Mouse (Mus musculus) kidney, postnatal 14 days (tissue): Measurements from ENCODE around the gene Cdh4.

Source experiments
- DNase-seq: peaks from one replicate; pipeline ENCODE4 v3.0.0; 2022; ENCODE audit warnings: mixed read lengths

The Cdh4 gene

DNA sequence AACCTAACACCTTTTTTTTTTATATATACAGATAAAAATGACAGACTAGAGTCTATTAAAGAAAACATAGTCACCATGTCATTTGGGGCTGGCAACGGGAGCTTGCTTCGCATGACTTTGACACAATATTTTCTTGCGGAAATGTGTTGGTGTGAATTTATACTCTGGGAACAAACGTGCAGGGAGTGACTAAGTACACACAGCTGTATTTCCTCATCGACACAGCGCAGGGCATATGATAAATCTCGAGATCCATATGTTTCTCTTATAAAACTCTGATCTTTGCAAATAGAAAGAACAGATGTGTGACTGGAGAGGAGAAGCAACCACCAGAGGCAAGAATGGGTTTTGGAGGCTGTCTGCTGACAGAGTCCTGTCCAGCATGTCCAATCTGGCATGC lies 304.3 kb downstream of the Cdh4 start:
- DNase-seq: no peak

DNA sequence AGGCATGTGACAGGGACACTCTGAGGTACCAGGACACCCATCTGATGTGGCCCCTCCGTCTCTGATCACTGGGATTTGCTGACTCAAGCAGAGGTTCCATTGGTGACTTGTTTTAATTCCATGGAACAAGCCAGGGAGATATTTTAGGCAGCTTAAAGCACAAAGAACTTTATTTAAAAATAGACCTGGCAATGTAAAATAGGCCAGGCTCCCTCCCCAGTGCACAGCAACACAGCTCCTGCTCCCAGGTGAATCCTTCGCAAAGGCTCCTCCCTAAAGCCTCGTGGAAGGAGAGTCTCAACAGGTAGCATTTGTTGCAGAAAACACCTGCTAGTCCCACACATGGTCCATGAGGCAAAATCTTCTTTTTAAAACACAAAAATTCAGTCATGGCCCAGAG lies 307.2 kb downstream of the Cdh4 start:
- no peak for DNase-seq

GRCm38 (mm10) chr2:179753811-179754210 lies 311.6 kb downstream of the Cdh4 start:
- DNase-seq: no peak

DNA sequence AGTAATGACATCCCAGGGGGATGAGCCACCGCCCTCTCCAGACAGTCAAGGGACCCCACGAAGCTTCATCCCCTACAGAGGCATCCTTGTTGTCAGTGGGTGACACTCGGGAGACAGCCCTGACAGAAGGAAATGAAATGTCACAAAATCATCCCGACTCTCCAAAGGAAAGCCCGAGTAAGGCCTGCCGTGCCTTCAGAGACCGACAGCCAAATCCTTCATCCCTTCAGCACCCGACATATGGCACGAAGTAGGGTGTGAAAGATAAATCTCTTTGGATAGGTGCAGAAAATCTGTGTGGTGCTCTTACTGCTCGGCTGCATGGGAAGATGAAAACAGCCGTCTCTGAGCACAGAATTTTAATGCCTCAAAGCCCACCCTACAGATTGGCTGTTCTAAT lies 312.5 kb downstream of the Cdh4 start:
- no peak for DNase-seq

- DNase-seq: no peak
These were observed 319.6 kb downstream of the Cdh4 start for GRCm38 (mm10) chr2:179761718-179762441.

GRCm38 (mm10) chr2:179762521-179763305 lies 320.5 kb downstream of the Cdh4 start:
- DNase-seq: no peak

DNA sequence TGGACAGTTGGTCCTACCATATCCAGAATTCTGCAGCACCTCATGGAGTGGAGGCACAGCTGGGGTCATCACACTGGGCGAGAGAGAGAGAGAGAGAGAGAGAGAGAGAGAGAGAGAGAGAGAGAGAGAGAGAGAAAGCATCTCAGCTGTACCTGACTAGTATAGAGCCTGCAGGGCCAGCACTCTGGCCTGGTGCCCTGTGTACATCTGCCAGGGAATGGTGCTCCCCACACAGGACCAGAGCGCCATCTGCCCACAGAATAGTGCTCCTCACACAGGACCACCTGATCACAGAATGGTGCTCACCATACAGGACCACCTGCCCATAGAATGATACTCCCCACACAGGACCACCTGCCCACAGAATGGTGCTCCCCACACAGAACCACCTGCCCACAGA lies 322.2 kb downstream of the Cdh4 start:
- no peak for DNase-seq

DNA sequence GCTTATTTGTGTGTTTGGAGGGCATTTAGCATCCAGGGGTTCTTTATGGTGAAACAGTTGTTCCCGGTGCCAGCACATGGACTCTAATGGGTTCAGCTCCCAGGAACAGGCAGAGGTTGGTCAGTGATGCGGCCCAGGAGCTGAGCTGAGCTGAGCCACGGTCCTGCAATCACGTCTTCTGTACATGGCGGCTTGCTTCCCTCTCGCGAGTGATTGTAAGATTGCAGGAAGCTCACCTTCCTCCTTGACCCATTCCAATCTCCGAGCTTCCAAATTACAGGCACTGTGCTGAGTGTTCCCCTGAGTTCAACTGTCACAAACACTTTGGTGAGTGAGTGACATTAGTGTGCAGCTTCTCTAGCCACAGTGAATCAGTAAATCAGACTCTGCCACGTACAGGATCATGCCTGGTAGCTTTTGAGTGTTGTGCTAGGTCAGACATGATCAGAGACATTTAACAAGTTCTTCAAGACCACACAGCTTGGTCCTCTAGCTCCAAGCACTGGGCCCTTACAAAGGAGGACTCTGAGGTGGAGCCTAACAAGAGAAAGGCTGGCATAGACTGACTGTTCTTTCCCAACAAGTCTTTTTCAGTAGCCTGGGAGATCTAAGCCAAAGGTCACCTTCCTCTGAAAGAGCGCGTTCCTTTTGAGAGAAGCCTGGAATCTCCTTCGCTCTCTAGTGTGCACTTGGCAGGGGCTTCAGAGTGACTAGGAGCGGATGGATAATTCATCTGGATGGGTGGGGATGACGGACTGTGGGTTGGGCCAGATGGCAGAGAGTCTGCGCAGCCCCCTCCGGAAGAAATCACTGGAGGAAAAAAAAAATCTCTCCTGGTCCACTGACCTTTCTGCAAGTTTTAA lies 324.7 kb downstream of the Cdh4 start:
- peak; percentile 38 for DNase-seq

GRCm38 (mm10) chr2:179767527-179767849 lies 325.3 kb downstream of the Cdh4 start:
- DNase-seq: no peak

- DNase-seq: peak; percentile 77
These were observed 326.9 kb downstream of the Cdh4 start for GRCm38 (mm10) chr2:179769137-179769536.

DNA sequence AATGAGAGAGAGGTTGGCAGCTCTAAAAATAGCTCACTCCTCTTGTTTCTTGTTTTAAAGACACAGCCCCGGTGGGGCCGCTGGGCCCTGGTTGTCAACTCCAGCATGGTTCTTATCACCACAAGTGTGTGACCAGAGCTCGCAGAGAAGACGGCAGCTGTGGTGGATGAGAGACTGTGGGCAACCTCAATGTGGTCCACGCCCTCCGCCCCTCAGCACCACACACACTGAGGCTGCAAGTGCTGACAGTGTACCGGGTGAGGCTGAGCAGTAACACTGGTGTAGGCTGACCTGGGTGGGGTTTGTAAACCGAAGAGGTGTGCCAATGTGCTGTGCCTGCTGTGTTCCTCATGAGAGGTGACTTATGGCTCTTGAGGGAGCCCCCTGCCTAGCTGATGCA lies 327.7 kb downstream of the Cdh4 start:
- DNase-seq: no peak

- peak; percentile 83 for DNase-seq
These were observed 332.3 kb downstream of the Cdh4 start for GRCm38 (mm10) chr2:179774440-179775110.

DNA sequence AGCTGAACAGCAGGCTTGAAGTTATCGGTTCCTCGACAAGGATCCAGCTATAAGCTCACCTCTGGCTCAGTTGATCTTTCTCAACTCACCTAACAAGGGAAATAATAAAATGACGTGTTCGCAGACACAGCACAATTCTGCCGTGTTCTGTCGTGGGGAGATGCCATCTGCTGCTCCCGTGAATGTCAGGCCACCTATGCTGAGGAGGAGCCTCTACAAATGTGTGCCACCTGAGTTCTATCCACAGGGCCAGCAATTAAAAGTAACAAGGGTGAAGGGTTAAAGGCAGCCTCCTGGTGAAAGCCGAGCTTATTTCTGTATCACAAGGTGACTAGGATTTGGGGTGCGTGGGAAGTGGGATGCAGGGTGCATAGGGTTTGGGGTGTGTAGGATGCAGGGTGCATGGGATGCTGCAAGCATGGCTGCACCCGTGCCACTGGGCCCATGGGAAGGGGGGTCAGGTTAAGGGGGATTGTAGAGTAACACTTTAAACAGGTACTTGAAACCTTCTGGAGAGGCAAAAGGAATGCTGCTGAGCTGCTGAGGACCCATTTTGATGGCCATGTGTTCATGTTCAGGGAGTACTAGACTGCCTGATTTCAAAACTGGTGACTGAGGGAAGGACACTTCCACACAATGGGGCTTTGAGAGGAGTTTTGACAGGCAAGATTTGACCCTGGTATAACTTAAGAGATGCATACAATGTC lies 333.9 kb downstream of the Cdh4 start:
- no peak for DNase-seq

- no peak for DNase-seq
These were observed 337.0 kb downstream of the Cdh4 start for GRCm38 (mm10) chr2:179779266-179779665.

GRCm38 (mm10) chr2:179780961-179781360 lies 338.7 kb downstream of the Cdh4 start:
- DNase-seq: no peak

GRCm38 (mm10) chr2:179787256-179787655 lies 345.0 kb downstream of the Cdh4 start:
- DNase-seq: no peak

- DNase-seq: no peak
These were observed 345.6 kb downstream of the Cdh4 start for GRCm38 (mm10) chr2:179787797-179788196.

DNA sequence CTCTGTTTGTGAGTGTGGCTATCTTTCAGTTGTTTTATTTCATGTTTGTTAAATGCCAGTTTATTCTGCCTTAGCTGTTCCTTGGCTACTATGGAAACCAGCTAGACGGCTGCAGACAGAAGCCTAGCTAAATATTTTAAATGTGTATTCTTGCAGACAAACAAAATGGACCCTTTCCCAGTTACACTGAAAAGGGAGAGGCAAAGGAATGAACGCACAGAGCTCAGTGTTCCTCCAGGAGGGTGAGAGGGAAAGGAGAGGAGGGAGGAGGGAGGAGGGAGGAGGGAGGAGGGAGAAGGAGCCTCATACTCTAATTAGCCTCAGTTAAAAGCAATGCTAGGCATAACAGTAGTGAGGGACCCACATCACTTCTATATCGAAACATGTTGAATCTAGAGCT lies 348.5 kb downstream of the Cdh4 start:
- DNase-seq: no peak

DNA sequence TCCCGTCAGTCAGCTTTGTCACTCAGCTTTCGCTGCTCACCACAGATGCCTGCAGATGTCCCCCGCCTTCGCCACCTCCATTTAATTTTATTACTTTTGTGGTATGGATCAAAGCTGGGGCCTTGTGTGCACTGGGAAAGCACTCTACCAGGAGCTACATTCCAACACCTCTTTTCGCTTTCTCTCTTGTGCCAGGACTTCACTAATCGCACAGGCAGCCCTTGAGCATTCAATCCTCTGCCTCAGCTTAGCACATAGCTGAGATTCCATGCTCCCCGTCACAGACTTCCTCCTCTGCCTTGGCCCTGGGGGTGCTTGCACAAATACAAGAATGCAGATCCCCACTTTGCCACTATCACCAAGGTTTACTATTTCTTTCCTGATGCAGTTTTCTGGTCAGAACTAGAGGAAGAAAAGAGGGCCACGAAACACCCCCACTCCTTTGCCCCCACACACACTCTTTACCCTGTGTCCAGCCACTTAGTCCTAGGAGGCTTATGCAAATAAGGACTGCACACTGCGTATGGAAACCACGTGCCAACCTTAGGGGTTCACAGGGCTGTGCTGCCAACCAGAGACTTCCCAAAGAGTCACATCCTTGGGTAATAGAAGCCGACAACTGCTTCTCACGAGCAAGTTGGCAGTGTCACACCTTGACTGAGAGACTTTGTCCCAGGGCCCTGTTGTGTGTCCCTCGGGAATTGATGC lies 350.3 kb downstream of the Cdh4 start:
- DNase-seq: no peak

- no peak for DNase-seq
These were observed 352.1 kb downstream of the Cdh4 start for GRCm38 (mm10) chr2:179794354-179794753.

DNA sequence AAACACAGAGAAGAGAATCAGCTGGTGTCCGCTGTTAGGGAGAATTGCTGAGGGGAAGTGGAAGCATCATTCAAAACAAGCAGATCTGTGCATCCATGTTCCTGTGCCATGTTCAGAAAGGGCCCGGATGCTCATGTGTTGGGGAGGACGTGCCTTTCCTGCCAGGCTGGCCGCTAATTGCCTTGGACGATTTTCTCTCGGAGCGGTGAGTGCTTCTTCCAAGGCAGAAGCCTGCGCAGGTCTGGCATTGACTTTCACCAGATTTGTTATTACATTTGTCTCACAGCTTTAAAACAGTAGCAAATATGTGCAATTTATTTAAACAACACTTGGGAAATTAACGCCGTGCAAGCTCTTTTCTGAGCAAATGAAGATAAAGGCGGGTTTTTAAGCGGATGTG lies 353.2 kb downstream of the Cdh4 start:
- DNase-seq: no peak
